Mouse (Mus musculus) erythroblast, embryonic 14.5 days (primary cell): Measurements from ENCODE around the gene Pheta1. TPM values are rescaled to one million over a fixed set of nuclear protein-coding genes. Genes with fewer than 3 reads are reported as not detected.

Source experiments
- H3K27me3 ChIP-seq: 2 replicates; pipeline ENCODE4 v1.6.1; 2012; ENCODE audit warnings: inconsistent platforms; ENCODE audit not compliant: control insufficient read depth
- H3K36me3 ChIP-seq: 2 replicates; pipeline ENCODE4 v1.6.1; 2012; ENCODE audit warnings: mild to moderate bottlenecking, inconsistent platforms; ENCODE audit not compliant: control insufficient read depth
- H3K4me1 ChIP-seq: 2 replicates; pipeline ENCODE4 v1.6.1; 2012; ENCODE audit warnings: inconsistent platforms; ENCODE audit not compliant: control insufficient read depth
- H3K4me3 ChIP-seq: replicated peaks from 2 replicates; pipeline ENCODE3; 2012; ENCODE audit warnings: moderate library complexity, mild to moderate bottlenecking, inconsistent platforms
- H3K9me3 ChIP-seq: 2 replicates; pipeline ENCODE4 v1.6.1; 2012; ENCODE audit warnings: low read length, inconsistent platforms, mixed read lengths; ENCODE audit not compliant: control insufficient read depth
- GATA1 ChIP-seq: IDR thresholded peaks from 2 replicates; pipeline ENCODE4 v1.6.1; 2012; ENCODE audit warnings: low read length, inconsistent platforms, mixed read lengths
- TAL1 ChIP-seq: IDR thresholded peaks from 3 replicates; pipeline ENCODE4 v1.6.1; 2012; ENCODE audit warnings: low read length, inconsistent platforms, mixed read lengths
- polyA plus RNA-seq: library from polyadenylated mRNA; stranded (reverse); fragments of >175 nt; gene quantifications from 2 replicates; pipeline ENCODE4 v1.2.3, GENCODE M21; 2012

The Pheta1 gene
- polyA plus RNA-seq, 1 experiment, result 0.17 TPM

DNA sequence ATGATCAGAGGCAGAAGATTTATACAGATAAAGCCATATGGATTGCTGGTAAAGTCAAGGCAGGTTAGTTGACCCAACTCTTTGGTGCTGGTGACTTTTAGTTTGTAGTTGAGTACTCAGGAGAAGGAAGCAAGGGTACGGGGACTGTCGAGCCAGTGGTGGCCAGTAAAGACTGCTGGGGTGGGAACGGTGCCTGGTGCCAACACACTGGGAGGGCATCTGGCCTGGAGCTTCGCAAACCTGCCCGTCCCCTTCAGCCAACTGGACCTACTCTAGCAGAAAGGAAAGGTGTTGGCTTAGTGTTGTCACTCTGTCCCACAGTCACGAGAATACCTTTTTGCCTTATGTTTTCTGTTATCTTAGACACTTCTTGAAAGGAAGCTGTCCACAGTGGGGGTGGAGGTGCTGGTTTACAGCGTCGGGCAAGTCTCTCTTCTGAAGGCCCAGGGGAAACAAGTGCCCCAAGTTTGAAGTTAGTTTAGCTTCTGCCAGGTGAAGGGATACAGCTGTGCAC, 32.9 kb upstream of the Pheta1 start:
- TF ChIP-seq TAL1, result no peak

DNA sequence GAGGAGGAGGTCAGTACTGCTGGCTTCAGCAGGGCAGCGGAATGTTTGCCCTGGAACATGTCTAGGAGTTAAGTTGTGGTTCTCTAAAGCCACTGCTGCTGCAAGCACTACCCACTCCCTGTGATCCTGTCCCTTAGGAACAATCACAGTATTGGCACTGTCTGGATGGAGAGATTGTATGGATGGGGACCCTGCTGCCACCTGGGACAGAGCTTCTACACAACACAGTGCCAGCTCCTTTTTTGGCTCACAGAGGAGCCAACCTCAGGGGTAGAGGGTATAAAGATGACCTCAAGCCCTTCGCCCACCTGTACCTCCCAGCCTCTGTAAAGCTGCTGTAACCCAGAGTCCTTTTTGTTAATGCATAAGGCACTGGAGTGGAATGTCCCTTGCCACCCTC, 32.2 kb upstream of the Pheta1 start:
- H3K4me3 ChIP-seq, result no peak overlapping the region
- no peak for TF ChIP-seq GATA1
- no peak for TF ChIP-seq TAL1
- peaks cover 99% of the 10 kb centered on the region for H3K36me3 ChIP-seq
- H3K4me1 ChIP-seq, result no peaks in the 10 kb centered on the region; the same call in 1 of the 2 replicates
- H3K9me3 ChIP-seq, result no peaks in the 10 kb centered on the region
- H3K27me3 ChIP-seq, result no peaks in the 10 kb centered on the region

More for the DNA sequence above, 32.9 kb upstream of the Pheta1 start:
- Histone ChIP-seq H3K4me1 (no peaks in the 10 kb centered on the region; the same call in 1 of the 2 replicates), H3K27me3 (no peaks in the 10 kb centered on the region), H3K9me3 (no peaks in the 10 kb centered on the region), H3K4me3 (no peak overlapping the region), H3K36me3 (peaks cover 99% of the 10 kb centered on the region)

DNA sequence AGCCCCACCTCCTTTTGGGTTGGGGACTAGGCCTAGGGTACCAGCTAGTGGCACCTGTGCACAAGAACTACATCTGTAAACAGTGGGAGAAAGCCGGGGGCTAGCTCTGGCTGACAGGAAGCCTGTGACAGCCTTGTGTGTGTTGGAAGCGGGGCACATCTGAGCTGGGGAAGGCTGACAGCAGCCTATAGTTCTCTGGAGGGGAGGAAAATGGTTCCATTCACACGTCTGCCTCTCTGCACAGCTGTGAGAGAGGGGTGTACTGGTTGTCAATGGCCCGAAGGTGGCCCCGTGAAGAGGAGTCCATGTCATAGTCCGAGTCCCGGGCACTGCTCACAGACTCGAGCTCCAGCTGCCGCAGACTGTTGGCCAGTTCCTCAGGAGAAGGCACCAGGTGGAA, 31.2 kb upstream of the Pheta1 start:
- TF ChIP-seq TAL1 (no peak), GATA1 (no peak)
- Histone ChIP-seq H3K36me3 (peaks cover 96% of the 10 kb centered on the region), H3K4me3 (no peak overlapping the region), H3K4me1 (no peaks in the 10 kb centered on the region; the same call in 1 of the 2 replicates), H3K27me3 (no peaks in the 10 kb centered on the region), H3K9me3 (no peaks in the 10 kb centered on the region)

DNA sequence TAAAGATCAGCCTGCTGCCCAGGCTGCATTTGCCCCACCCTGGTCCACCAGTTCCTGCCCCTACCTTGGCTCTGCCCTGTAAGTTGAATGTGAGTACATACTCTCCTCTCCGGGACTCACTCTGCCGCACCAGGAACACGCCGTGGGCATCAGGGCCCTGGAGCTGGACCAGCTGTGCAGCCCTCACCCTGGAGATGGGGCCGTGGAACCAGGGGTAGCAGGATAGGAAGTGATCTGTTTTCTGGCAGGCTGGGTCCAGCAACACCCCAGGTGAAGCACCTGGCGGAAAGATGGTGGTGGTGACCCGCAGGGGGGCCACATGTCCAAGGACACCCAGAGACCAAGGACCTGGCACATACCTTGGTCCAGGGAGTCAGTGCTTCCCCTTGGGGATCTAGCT, 30.4 kb upstream of the Pheta1 start:
- Histone ChIP-seq H3K4me3 (no peak overlapping the region), H3K36me3 (peaks cover 96% of the 10 kb centered on the region), H3K9me3 (no peaks in the 10 kb centered on the region)

DNA sequence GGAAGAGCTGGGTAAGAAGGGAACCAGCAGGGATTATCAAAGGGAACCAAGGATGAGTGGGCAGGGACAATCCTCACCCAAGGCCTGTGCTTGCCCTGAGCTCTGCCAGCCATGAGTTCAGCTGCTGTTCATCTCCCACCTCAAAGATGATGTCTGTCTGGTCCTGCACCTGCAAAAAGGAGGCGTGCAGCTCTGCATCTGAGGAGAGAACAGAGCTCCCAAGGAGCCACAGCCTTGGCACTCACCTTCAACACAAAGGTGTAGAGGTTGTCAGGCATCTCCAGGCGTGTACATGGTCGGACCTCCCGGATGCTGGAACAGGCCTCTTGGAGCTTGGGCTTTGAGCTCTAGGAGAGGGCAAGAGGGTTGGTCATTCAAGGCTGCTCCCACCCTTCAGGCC, 29.9 kb upstream of the Pheta1 start:
- no peaks in the 10 kb centered on the region for H3K9me3 ChIP-seq
- H3K27me3 ChIP-seq, result no peaks in the 10 kb centered on the region
- TF ChIP-seq TAL1, result no peak
- TF ChIP-seq GATA1, result no peak
- H3K4me1 ChIP-seq, result no peaks in the 10 kb centered on the region; the same call in 1 of the 2 replicates
- H3K36me3 ChIP-seq, result peaks cover 96% of the 10 kb centered on the region
- H3K4me3 ChIP-seq, result no peak overlapping the region

More for the DNA sequence above, 30.4 kb upstream of the Pheta1 start:
- Histone ChIP-seq H3K27me3 (no peaks in the 10 kb centered on the region), H3K4me1 (no peaks in the 10 kb centered on the region; the same call in 1 of the 2 replicates)
- TF ChIP-seq TAL1 (no peak), GATA1 (no peak)

DNA sequence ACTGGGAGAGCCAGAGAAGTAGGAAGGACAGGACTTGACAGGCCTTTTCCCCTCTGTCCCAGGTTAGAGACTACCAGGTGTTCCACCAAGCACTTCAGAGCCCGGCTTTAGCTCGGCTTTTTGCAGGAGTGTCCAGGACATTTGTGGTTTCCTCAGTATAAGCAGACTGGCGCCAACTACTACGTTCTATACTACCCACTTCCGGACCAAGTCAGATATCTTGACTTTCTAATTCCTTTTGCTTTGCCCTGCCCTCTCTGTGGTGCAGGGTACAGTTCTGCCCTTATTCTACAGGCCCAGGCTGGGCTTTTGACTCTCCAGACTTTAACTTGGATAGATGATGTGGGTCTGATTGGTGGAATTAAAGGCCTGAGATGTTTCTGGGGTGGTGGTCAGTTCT, 29.2 kb upstream of the Pheta1 start:
- peaks cover 3% of the 10 kb centered on the region; the same call in 1 of the 2 replicates for H3K4me1 ChIP-seq
- no peaks in the 10 kb centered on the region for H3K27me3 ChIP-seq
- H3K36me3 ChIP-seq, result peaks cover 96% of the 10 kb centered on the region
- TF ChIP-seq GATA1 (no peak), TAL1 (no peak)
- H3K4me3 ChIP-seq, result no peak overlapping the region
- no peaks in the 10 kb centered on the region for H3K9me3 ChIP-seq

DNA sequence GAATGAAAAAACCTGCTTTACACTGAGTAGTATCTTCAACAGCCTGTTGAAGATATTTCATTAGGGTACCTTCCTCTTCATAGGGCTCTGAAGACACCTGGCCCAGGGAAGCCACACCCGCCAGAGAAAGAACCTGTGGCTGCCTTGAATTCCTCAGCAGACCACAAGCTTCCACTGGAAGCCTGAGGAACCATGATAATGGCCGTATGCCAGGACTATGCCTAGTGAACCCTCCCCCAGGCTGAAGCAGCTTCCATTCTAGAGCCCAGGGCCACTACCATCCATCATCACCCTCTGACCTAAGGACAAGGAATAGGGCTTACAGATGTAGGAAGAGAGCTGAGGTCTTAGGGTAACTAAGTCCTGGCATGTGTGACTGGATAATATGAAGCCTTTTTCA, 28.6 kb upstream of the Pheta1 start:
- no peak overlapping the region for H3K4me3 ChIP-seq
- H3K4me1 ChIP-seq, result peaks cover 3% of the 10 kb centered on the region; the same call in 1 of the 2 replicates
- H3K27me3 ChIP-seq, result no peaks in the 10 kb centered on the region
- H3K36me3 ChIP-seq, result peaks cover 97% of the 10 kb centered on the region
- TF ChIP-seq GATA1 (no peak), TAL1 (no peak)
- no peaks in the 10 kb centered on the region for H3K9me3 ChIP-seq

DNA sequence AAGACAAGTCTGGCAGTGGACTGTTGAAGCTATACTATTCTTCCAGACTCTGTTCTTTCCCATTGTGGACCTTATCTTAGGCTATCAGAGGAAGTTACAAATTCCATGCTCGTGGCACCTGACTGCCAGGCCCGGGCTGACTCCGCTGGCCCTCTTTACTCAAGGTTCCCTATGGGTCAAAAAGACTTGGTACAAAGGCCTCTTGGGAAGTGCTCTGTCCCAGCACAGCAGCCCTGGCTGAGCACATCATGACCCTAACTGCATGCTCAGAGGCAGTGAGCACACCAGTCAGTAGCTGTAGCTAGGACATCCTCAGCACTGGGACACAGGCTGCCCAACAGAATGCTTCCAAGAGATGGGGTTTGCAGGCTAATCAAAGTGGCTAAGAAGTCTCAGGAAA, 28.1 kb upstream of the Pheta1 start:
- TF ChIP-seq TAL1 (no peak), GATA1 (no peak)
- Histone ChIP-seq H3K36me3 (peaks cover 97% of the 10 kb centered on the region), H3K9me3 (no peaks in the 10 kb centered on the region), H3K4me1 (peaks cover 3% of the 10 kb centered on the region; the same call in 1 of the 2 replicates), H3K27me3 (no peaks in the 10 kb centered on the region), H3K4me3 (no peak overlapping the region)

DNA sequence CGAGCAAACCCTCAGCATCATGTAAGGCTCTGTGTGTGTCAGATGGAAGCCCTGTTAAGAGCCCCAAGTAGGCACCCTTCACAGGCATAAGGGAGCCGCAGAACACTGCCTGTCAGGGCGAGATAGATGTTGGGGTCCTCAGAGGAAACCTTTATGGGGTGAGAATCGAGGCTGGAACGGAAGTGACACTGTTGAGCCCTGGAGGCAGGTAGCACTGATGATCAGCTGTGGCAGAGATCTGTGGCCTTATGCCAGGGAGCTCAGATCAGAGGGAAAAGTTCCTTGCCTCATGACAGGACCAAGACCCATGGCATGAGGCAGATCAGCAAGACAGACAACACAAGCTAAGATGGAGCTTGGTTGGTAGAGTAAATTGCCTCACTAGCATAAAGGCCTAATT, 27.7 kb upstream of the Pheta1 start:
- Histone ChIP-seq H3K36me3 (peaks cover 97% of the 10 kb centered on the region), H3K4me3 (no peak overlapping the region), H3K9me3 (no peaks in the 10 kb centered on the region), H3K27me3 (no peaks in the 10 kb centered on the region), H3K4me1 (peaks cover 3% of the 10 kb centered on the region; the same call in 1 of the 2 replicates)
- no peak for TF ChIP-seq TAL1
- TF ChIP-seq GATA1, result no peak

DNA sequence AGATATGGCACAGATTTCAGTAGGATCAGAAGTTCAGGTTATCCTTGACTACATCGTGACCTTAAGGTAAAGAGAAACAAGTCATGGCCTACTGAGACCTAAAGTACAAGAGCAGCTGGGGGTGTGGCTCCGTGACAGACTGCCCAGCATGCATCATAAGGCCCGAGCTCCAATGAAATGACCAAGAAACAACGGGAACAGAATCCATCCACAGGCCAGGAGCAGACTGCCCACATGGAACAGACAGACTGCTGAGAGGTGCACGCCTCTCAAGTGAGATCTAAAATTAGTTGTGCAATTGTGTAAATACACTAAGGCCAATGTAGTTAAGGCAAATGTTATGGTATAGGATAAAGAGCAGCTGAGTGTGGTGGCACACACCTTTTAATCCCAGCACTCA, 27.2 kb upstream of the Pheta1 start:
- Histone ChIP-seq H3K9me3 (no peaks in the 10 kb centered on the region), H3K36me3 (peaks cover 97% of the 10 kb centered on the region), H3K4me1 (peaks cover 3% of the 10 kb centered on the region; the same call in 1 of the 2 replicates), H3K4me3 (no peak overlapping the region), H3K27me3 (no peaks in the 10 kb centered on the region)
- no peak for TF ChIP-seq TAL1
- TF ChIP-seq GATA1, result no peak
